Mouse (Mus musculus): ENCODE results near the gene Rspry1. TPM values are rescaled to one million over a fixed set of nuclear protein-coding genes. Genes with fewer than 3 reads are reported as not detected.

The Rspry1 gene
- polyA plus RNA-seq (2016; fragmentation: Nextera tagmentation; extraction: Ambion mirVana): 55.0 and 57.7 TPM in 2 replicates

GRCm38 (mm10) chr8:94601607-94602385 is at the start of gene Rspry1, which contains the start of gene Fam192a:
Rspry1 (plus strand) TSS chr8:94601937.
Fam192a (minus strand) TSS chr8:94601997.
- Histone ChIP-seq H3K36me3 (no peaks in the 10 kb centered on the region), H3K27me3 (no peaks in the 10 kb centered on the region), H3K4me3 (peak within 1 kb of the TSS; percentile 82), H3K9me3 (no peaks in the 10 kb centered on the region), H3K9ac (replicated peaks) (peak within 1 kb of the TSS; percentile 92), H3K4me2 (replicated peaks) (peak within 1 kb of the TSS; percentile 98), H3K4me1 (peaks cover 28% of the 10 kb centered on the region), H3K27ac (replicated peaks) (peak within 1 kb of the TSS; percentile 88)
- under 1% methylated on average over 54 of the region's 55 CpGs for WGBS
- peak; percentile 100 for ATAC-seq (ENCODE audit: low FRiP score, low read depth)

GRCm38 (mm10) chr8:94552696-94553095 is 49.0 kb upstream of the Rspry1 start:
- 71% methylated on average over 2 of the region's 2 CpGs for WGBS
- Histone ChIP-seq H3K4me1 (peaks cover 40% of the 10 kb centered on the region), H3K27ac (replicated peaks) (peak overlapping the region; percentile 82; the same call in 1 of the 2 replicates), H3K27me3 (peaks cover 54% of the 10 kb centered on the region), H3K4me3 (no peak overlapping the region), H3K4me2 (replicated peaks) (no peak overlapping the region), H3K9me3 (no peaks in the 10 kb centered on the region), H3K9ac (replicated peaks) (no peak overlapping the region), H3K36me3 (no peaks in the 10 kb centered on the region)
- ATAC-seq (ENCODE audit: low FRiP score, low read depth): no peak

- Histone ChIP-seq H3K9ac (replicated peaks) (no peak overlapping the region), H3K4me3 (no peak overlapping the region), H3K27me3 (peaks cover 67% of the 10 kb centered on the region), H3K4me1 (peaks cover 20% of the 10 kb centered on the region), H3K4me2 (replicated peaks) (no peak overlapping the region), H3K27ac (replicated peaks) (no peak overlapping the region), H3K36me3 (no peaks in the 10 kb centered on the region), H3K9me3 (no peaks in the 10 kb centered on the region)
- ATAC-seq (ENCODE audit: low FRiP score, low read depth): no peak
- 88% methylated on average over 3 of the region's 3 CpGs for WGBS
These were observed 44.5 kb upstream of the Rspry1 start for GRCm38 (mm10) chr8:94557281-94557680.

- H3K27me3 ChIP-seq: peaks cover 67% of the 10 kb centered on the region
- peaks cover 17% of the 10 kb centered on the region for H3K4me1 ChIP-seq
- ATAC-seq (ENCODE audit: low FRiP score, low read depth): peak; percentile 79
- H3K27ac ChIP-seq (replicated peaks): 0 out of 2 replicates have a peak overlapping the region, but pooled peaks have one; percentile 46
- H3K9ac ChIP-seq (replicated peaks): 0 out of 2 replicates have a peak overlapping the region, but pooled peaks have one; percentile 35
- no peak overlapping the region for H3K4me3 ChIP-seq
- H3K36me3 ChIP-seq: no peaks in the 10 kb centered on the region
- no peaks in the 10 kb centered on the region for H3K9me3 ChIP-seq
- no peak overlapping the region for H3K4me2 ChIP-seq (replicated peaks)
- 18% methylated on average over 5 of the region's 5 CpGs for WGBS
These were observed 40.5 kb upstream of the Rspry1 start for GRCm38 (mm10) chr8:94561256-94561655.

GRCm38 (mm10) chr8:94564421-94564820 is 37.3 kb upstream of the Rspry1 start:
- no peak overlapping the region for H3K4me3 ChIP-seq
- H3K27ac ChIP-seq (replicated peaks): no peak overlapping the region
- ATAC-seq (ENCODE audit: low FRiP score, low read depth): no peak
- H3K9me3 ChIP-seq: no peaks in the 10 kb centered on the region
- no peak overlapping the region for H3K9ac ChIP-seq (replicated peaks)
- H3K4me2 ChIP-seq (replicated peaks): no peak overlapping the region
- peaks cover 33% of the 10 kb centered on the region for H3K4me1 ChIP-seq
- peaks cover 52% of the 10 kb centered on the region for H3K27me3 ChIP-seq
- no peaks in the 10 kb centered on the region for H3K36me3 ChIP-seq

- peaks cover 30% of the 10 kb centered on the region for H3K4me1 ChIP-seq
- peaks cover 40% of the 10 kb centered on the region for H3K27me3 ChIP-seq
- no peak for ATAC-seq (ENCODE audit: low FRiP score, low read depth)
- H3K36me3 ChIP-seq: no peaks in the 10 kb centered on the region
- H3K9ac ChIP-seq (replicated peaks): no peak overlapping the region; the same call in 1 of the 2 replicates
- H3K27ac ChIP-seq (replicated peaks): 0 out of 2 replicates have a peak overlapping the region, but pooled peaks have one; percentile 75
- no peak overlapping the region for H3K4me2 ChIP-seq (replicated peaks)
- WGBS: 80% methylated on average over 6 of the region's 6 CpGs
- H3K4me3 ChIP-seq: no peak overlapping the region
- H3K9me3 ChIP-seq: no peaks in the 10 kb centered on the region
These were observed 35.7 kb upstream of the Rspry1 start for GRCm38 (mm10) chr8:94566033-94566432.

GRCm38 (mm10) chr8:94566446-94567158 is 35.1 kb upstream of the Rspry1 start:
- Histone ChIP-seq H3K4me3 (no peak overlapping the region), H3K9me3 (no peaks in the 10 kb centered on the region), H3K4me2 (replicated peaks) (peak overlapping the region; percentile 40), H3K4me1 (peaks cover 24% of the 10 kb centered on the region), H3K36me3 (no peaks in the 10 kb centered on the region), H3K27ac (replicated peaks) (peak overlapping the region; percentile 75), H3K9ac (replicated peaks) (peak overlapping the region; percentile 25; the same call in 1 of the 2 replicates), H3K27me3 (peaks cover 40% of the 10 kb centered on the region)
- 45% methylated on average over 15 of the region's 15 CpGs for WGBS
- ATAC-seq (ENCODE audit: low FRiP score, low read depth): peak; percentile 13; the same call in 1 of the 2 replicates

- peak overlapping the region; percentile 75 for H3K27ac ChIP-seq (replicated peaks)
- H3K27me3 ChIP-seq: peaks cover 36% of the 10 kb centered on the region
- no peaks in the 10 kb centered on the region for H3K9me3 ChIP-seq
- H3K4me1 ChIP-seq: peaks cover 22% of the 10 kb centered on the region
- H3K4me2 ChIP-seq (replicated peaks): peak overlapping the region; percentile 40
- no peaks in the 10 kb centered on the region for H3K36me3 ChIP-seq
- peak; percentile 95 for ATAC-seq (ENCODE audit: low FRiP score, low read depth)
- no peak overlapping the region for H3K4me3 ChIP-seq
- WGBS: 45% methylated on average over 8 of the region's 8 CpGs
- H3K9ac ChIP-seq (replicated peaks): peak overlapping the region; percentile 25; the same call in 1 of the 2 replicates
These were observed 34.4 kb upstream of the Rspry1 start for GRCm38 (mm10) chr8:94567159-94567849.

- H3K27me3 ChIP-seq: peaks cover 28% of the 10 kb centered on the region; the same call in 1 of the 2 replicates
- H3K4me2 ChIP-seq (replicated peaks): no peak overlapping the region
- no peaks in the 10 kb centered on the region for H3K9me3 ChIP-seq
- H3K4me3 ChIP-seq: no peak overlapping the region
- peaks cover 22% of the 10 kb centered on the region for H3K4me1 ChIP-seq
- 84% methylated on average over 8 of the region's 8 CpGs for WGBS
- H3K36me3 ChIP-seq: peaks cover 4% of the 10 kb centered on the region; the same call in 1 of the 2 replicates
- H3K27ac ChIP-seq (replicated peaks): no peak overlapping the region
- no peak for ATAC-seq (ENCODE audit: low FRiP score, low read depth)
- no peak overlapping the region for H3K9ac ChIP-seq (replicated peaks)
These were observed 33.6 kb upstream of the Rspry1 start for GRCm38 (mm10) chr8:94568098-94568497.

- WGBS: 65% methylated on average over 1 of the region's 1 CpGs
- H3K36me3 ChIP-seq: peaks cover 16% of the 10 kb centered on the region
These were observed 32.3 kb upstream of the Rspry1 start for GRCm38 (mm10) chr8:94569419-94569818.

GRCm38 (mm10) chr8:94571896-94572295 is 29.8 kb upstream of the Rspry1 start:
- H3K4me2 ChIP-seq (replicated peaks): no peak overlapping the region
- H3K27me3 ChIP-seq: no peaks in the 10 kb centered on the region
- peaks cover 41% of the 10 kb centered on the region for H3K36me3 ChIP-seq
- no peaks in the 10 kb centered on the region for H3K9me3 ChIP-seq
- H3K4me3 ChIP-seq: no peak overlapping the region
- peaks cover 9% of the 10 kb centered on the region for H3K4me1 ChIP-seq
- 90% methylated on average over 2 of the region's 2 CpGs for WGBS
- no peak overlapping the region for H3K27ac ChIP-seq (replicated peaks)
- no peak for ATAC-seq (ENCODE audit: low FRiP score, low read depth)
- no peak overlapping the region for H3K9ac ChIP-seq (replicated peaks)

More at GRCm38 (mm10) chr8:94569419-94569818, 32.3 kb upstream of the Rspry1 start:
- Histone ChIP-seq H3K27me3 (peaks cover 15% of the 10 kb centered on the region; the same call in 1 of the 2 replicates), H3K9me3 (no peaks in the 10 kb centered on the region), H3K4me2 (replicated peaks) (no peak overlapping the region), H3K4me1 (peaks cover 22% of the 10 kb centered on the region), H3K4me3 (no peak overlapping the region), H3K9ac (replicated peaks) (no peak overlapping the region), H3K27ac (replicated peaks) (no peak overlapping the region)
- ATAC-seq (ENCODE audit: low FRiP score, low read depth): no peak
